ENCODE assay signal across 8 mouse cellular contexts in the genomic region with DNA sequence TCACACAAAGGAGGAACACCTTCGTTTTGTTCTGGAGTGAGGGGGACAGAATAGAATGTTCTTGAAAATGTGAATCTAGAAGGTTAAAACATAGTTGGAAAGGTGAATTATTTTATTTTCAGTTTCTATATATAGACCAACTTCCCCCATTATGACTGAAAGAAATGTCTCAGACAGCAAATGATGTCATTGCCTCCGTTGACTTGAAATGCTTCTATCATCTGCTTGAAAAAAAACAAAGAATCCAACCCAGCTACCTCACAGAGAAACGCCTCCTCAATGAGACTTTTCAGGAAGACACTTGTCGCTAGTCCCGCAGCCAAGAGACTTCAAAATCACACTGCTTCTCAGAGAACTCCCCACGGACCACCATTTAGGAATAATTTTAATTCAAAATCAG.
DNase-seq lines count a peak whose midpoint lies in the region; ATAC-seq and TF ChIP-seq lines count a peak whose summit lies in the region.

No protein-coding gene starts in this region.

- no peak overlapping the region for H3K27ac ChIP-seq in gastrocnemius, adult 2 months
- no peak overlapping the region for H3K27ac ChIP-seq in hindbrain, embryonic 13.5 days
- no peak overlapping the region for H3K27ac ChIP-seq in midbrain, embryonic 15.5 days

- WGBS in hindbrain, embryonic 13.5 days: 7% methylated on average over 6 of the region's 6 CpGs
- WGBS in midbrain, embryonic 15.5 days: 5% methylated on average over 6 of the region's 6 CpGs

- ATAC-seq in CD4-positive, CD25-positive, alpha-beta regulatory T cell, adult 4 months: peak; percentile 53
- ATAC-seq in hindbrain, embryonic 13.5 days (ENCODE audit: low FRiP score): no peak
- no peak for ATAC-seq in midbrain, embryonic 15.5 days (replicated peaks)

- TF ChIP-seq CTCF in gastrocnemius, adult 2 months (IDR thresholded peaks at IDR 0.05): no peak

- no peaks in the 10 kb centered on the region for H3K36me3 ChIP-seq in hindbrain, embryonic 13.5 days
- H3K36me3 ChIP-seq in midbrain, embryonic 15.5 days (replicated peaks): no peaks in the 10 kb centered on the region

- no peak for DNase-seq in gastrocnemius, adult 2 months
- no peak for DNase-seq in gastrocnemius, adult 8-10 months (ENCODE audit: low spot score in 2 of 2)
- no peak for DNase-seq in layer of hippocampus, adult 9-11 months
- no peak for DNase-seq in retina, postnatal 1 day
- no peak for DNase-seq in spleen, postnatal 10 days (ENCODE audit: low spot score in 2 of 2)

- no peak overlapping the region; the same call in 1 of the 2 replicates for H3K9ac ChIP-seq in hindbrain, embryonic 13.5 days
- H3K9ac ChIP-seq in midbrain, embryonic 15.5 days: no peak overlapping the region

- intact Hi-C loops in gastrocnemius, adult 2 months (cut with DNase I): no loop called here

- H3K4me2 ChIP-seq in hindbrain, embryonic 13.5 days: peak overlapping the region; percentile 71
- H3K4me2 ChIP-seq in midbrain, embryonic 15.5 days: peak overlapping the region; percentile 80

- no peaks in the 10 kb centered on the region for H3K9me3 ChIP-seq in hindbrain, embryonic 13.5 days
- H3K9me3 ChIP-seq in midbrain, embryonic 15.5 days: no peaks in the 10 kb centered on the region

- H3K27me3 ChIP-seq in hindbrain, embryonic 13.5 days: peaks cover 56% of the 10 kb centered on the region
- H3K27me3 ChIP-seq in midbrain, embryonic 15.5 days (replicated peaks): peaks cover 23% of the 10 kb centered on the region

- peaks cover 22% of the 10 kb centered on the region for H3K4me1 ChIP-seq in hindbrain, embryonic 13.5 days (replicated peaks)
- peaks cover 25% of the 10 kb centered on the region for H3K4me1 ChIP-seq in midbrain, embryonic 15.5 days

- peak overlapping the region; percentile 76 for H3K4me3 ChIP-seq in gastrocnemius, adult 2 months
- H3K4me3 ChIP-seq in hindbrain, embryonic 13.5 days: peak overlapping the region; percentile 40; the same call in 1 of the 2 replicates
- peak overlapping the region; percentile 46 for H3K4me3 ChIP-seq in midbrain, embryonic 15.5 days
